Mouse (Mus musculus): ENCODE data around the gene Lin28a. TPM values are rescaled to one million over a fixed set of nuclear protein-coding genes. Genes with fewer than 3 reads are reported as not detected.

Gene Lin28a
- polyA plus RNA-seq, 1 experiment from 2014 or later, result 0.27 TPM

GRCm38 (mm10) chr4:133968150-133968921, 50.3 kb downstream of the Lin28a start, which contains the start of gene Hmgn2:
TSS of gene Hmgn2 (minus strand) at chr4:133968650.
- WGBS, result under 1% methylated on average over 42 of the region's 42 CpGs
- ATAC-seq (replicated peaks), result peak; percentile 63
- Histone ChIP-seq H3K9ac (peak within 1 kb of the TSS; percentile 92), H3K36me3 (replicated peaks) (peaks cover 19% of the 10 kb centered on the region), H3K27ac (peak within 1 kb of the TSS; percentile 99), H3K27me3 (replicated peaks) (no peaks in the 10 kb centered on the region), H3K4me1 (peaks cover 38% of the 10 kb centered on the region), H3K4me3 (peak within 1 kb of the TSS; percentile 58), H3K4me2 (peak within 1 kb of the TSS; percentile 91), H3K9me3 (no peaks in the 10 kb centered on the region)

DNA sequence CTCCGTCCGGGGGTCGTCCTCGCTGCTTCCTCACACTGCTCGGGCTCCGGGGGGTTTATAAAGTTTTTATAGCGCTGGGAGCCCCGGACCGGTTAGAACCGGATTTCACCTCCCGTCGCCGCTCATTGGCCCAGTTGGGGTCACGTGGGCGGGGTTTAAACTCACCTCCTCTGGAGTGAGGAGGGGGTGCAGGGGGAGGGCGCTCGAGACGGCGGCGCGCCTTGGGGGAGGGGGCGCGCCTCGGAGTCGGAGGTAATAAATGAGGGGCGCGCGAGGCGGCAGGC, 50.8 kb downstream of the Lin28a start:
- Histone ChIP-seq H3K4me1 (peaks cover 38% of the 10 kb centered on the region), H3K9ac (peak overlapping the region; percentile 92), H3K27me3 (replicated peaks) (no peaks in the 10 kb centered on the region), H3K9me3 (no peaks in the 10 kb centered on the region), H3K4me3 (peak overlapping the region; percentile 58), H3K36me3 (replicated peaks) (peaks cover 19% of the 10 kb centered on the region), H3K27ac (peak overlapping the region; percentile 99), H3K4me2 (peak overlapping the region; percentile 91)
- peak; percentile 90 for ATAC-seq (replicated peaks)
- under 1% methylated on average over 27 of the region's 29 CpGs for WGBS

DNA sequence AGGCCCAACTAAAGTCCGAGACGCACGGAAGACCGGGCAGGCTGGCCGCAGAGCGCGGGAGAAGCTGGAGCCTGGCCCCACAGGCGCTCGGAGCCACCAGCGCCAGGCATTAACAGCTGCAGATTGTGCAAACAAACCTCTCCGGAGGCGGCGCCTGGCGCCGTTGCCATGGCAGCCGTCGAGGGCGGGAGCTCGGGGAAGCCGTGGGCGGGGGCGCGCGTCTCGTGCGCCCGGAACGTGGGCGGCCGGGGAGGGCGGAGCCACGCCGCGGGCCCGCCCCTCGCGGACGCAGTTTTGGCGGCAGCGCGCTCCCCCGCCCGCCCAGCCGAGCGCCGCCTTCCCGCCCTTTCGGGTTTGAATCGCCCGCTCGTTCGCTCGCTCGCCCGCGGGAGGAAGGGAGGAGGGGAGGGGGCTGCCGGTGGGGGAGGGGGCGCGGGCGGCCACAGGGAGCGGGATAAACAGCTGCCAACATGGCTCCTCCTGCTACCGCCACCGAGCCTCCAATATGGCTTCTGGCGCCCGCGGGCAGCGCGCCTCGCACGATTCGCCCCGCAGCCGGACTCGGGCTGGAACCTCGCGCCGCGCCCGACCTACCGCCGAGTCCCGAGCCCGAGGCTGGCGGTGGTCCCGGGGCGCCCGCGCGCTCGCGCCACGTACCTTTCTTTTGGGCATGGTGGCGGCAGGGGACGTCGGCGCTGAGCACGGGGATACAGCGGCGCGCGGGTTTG, 51.3 kb downstream of the Lin28a start:
- ATAC-seq (replicated peaks), result peak; percentile 82
- Histone ChIP-seq H3K9ac (peak overlapping the region; percentile 92), H3K9me3 (no peaks in the 10 kb centered on the region), H3K4me1 (peaks cover 38% of the 10 kb centered on the region), H3K4me3 (peak overlapping the region; percentile 58), H3K27me3 (replicated peaks) (no peaks in the 10 kb centered on the region), H3K4me2 (peak overlapping the region; percentile 91), H3K36me3 (replicated peaks) (peaks cover 17% of the 10 kb centered on the region), H3K27ac (peak overlapping the region; percentile 99)
- WGBS, result under 1% methylated on average over 82 of the region's 101 CpGs

DNA sequence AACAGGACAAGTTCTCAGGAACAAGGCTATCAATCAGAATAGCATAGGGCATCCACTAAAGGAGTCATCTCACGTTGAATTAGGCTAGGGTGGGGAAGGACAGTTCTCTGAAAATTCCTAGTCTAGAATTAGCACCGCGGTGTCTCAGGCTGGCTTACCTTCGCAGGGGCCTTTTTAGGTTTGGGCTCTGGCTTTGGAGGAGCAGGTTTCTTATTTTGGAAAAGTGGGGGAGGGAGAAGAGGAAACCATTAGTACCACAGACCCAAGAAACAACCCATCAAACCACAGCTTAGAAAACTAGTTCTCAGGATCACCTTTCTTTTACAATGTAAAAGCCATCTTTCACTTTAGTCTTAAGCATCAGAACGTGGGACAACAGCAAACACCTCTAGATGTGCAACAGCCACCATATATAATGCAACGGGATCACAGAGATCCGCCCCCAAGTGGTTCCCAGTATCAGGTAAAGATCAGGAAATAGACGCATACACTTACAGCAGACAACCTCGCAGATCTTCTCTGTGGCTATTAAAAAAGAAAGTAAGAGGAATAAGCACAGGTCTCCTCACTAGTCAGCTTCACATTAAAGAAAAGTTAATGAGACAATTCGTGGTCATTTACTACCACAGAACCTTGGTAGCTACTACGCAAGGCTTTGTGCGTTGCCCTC, 52.2 kb downstream of the Lin28a start:
- Histone ChIP-seq H3K4me1 (peaks cover 38% of the 10 kb centered on the region), H3K4me2 (peak overlapping the region; percentile 91), H3K4me3 (peak overlapping the region; percentile 58), H3K36me3 (replicated peaks) (peaks cover 17% of the 10 kb centered on the region), H3K9me3 (no peaks in the 10 kb centered on the region), H3K27me3 (replicated peaks) (no peaks in the 10 kb centered on the region), H3K9ac (peak overlapping the region; percentile 46), H3K27ac (peak overlapping the region; percentile 99; the same call in 1 of the 2 replicates)
- ATAC-seq (replicated peaks), result no peak
- WGBS, result 40% methylated on average over 12 of the region's 12 CpGs

GRCm38 (mm10) chr4:133962566-133962965, 56.1 kb downstream of the Lin28a start:
- H3K9ac ChIP-seq, result no peak overlapping the region
- H3K4me1 ChIP-seq, result peaks cover 14% of the 10 kb centered on the region
- H3K27me3 ChIP-seq (replicated peaks), result no peaks in the 10 kb centered on the region
- no peak overlapping the region for H3K4me3 ChIP-seq
- no peak for ATAC-seq (replicated peaks)
- H3K4me2 ChIP-seq, result no peak overlapping the region
- H3K36me3 ChIP-seq (replicated peaks), result peaks cover 17% of the 10 kb centered on the region
- WGBS, result 87% methylated on average over 7 of the region's 7 CpGs
- H3K27ac ChIP-seq, result 0 out of 2 replicates have a peak overlapping the region, but pooled peaks have one; percentile 8
- no peaks in the 10 kb centered on the region for H3K9me3 ChIP-seq

DNA sequence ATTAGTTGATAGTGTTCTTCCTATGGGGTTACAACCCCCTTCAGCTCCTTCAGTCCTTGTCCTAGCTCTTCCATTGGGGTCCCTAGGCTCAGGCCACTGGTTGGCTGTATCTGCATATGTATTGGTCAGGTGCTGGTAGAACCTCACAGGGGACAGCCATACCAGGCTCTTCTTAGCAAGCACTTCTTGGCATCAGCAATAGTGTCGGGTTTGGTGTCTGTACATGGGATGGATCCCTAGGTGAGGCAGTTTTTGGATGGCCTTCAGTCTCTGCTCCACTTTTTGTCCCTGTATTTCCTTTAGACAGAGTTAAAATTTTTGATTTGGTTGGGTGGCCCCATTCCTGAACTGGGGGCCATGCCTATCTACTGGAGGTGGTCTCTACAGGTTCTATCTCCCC, 59.8 kb downstream of the Lin28a start:
- no peak overlapping the region for H3K9ac ChIP-seq
- H3K9me3 ChIP-seq, result no peaks in the 10 kb centered on the region
- H3K27me3 ChIP-seq (replicated peaks), result no peaks in the 10 kb centered on the region
- no peaks in the 10 kb centered on the region for H3K4me1 ChIP-seq
- ATAC-seq (replicated peaks), result no peak
- H3K27ac ChIP-seq, result no peak overlapping the region
- no peak overlapping the region for H3K4me3 ChIP-seq
- WGBS, result 93% methylated on average over 1 of the region's 1 CpGs
- peaks cover 6% of the 10 kb centered on the region; the same call in 1 of the 2 replicates for H3K36me3 ChIP-seq (replicated peaks)
- H3K4me2 ChIP-seq, result no peak overlapping the region

GRCm38 (mm10) chr4:133956358-133956757, 62.3 kb downstream of the Lin28a start:
- H3K4me1 ChIP-seq, result no peaks in the 10 kb centered on the region
- WGBS, result 86% methylated on average over 4 of the region's 4 CpGs

More at GRCm38 (mm10) chr4:133956358-133956757, 62.3 kb downstream of the Lin28a start:
- no peak overlapping the region for H3K9ac ChIP-seq
- no peak for ATAC-seq (replicated peaks)
- H3K27ac ChIP-seq, result no peak overlapping the region
- H3K27me3 ChIP-seq (replicated peaks), result no peaks in the 10 kb centered on the region
- no peak overlapping the region for H3K4me3 ChIP-seq
- H3K36me3 ChIP-seq (replicated peaks), result no peaks in the 10 kb centered on the region
- H3K9me3 ChIP-seq, result no peaks in the 10 kb centered on the region
- H3K4me2 ChIP-seq, result no peak overlapping the region

Other genes starting within 250 kb of the Lin28a start
- gene Rps6ka1, start 131.0 kb downstream of the Lin28a start, polyA plus RNA-seq (2015; fragmentation: Nextera tagmentation; extraction: Ambion mirVana), result 23.8 and 24.1 TPM in 2 replicates
- gene Hmgn2, start 50.2 kb downstream of the Lin28a start, polyA plus RNA-seq (2015; fragmentation: Nextera tagmentation; extraction: Ambion mirVana), result 876 and 917 TPM in 2 replicates
- 45.9 and 48.2 TPM in 2 replicates for gene Dhdds, start 17.9 kb downstream of the Lin28a start, polyA plus RNA-seq (2015; fragmentation: Nextera tagmentation; extraction: Ambion mirVana)
- not detected in 2 replicates for gene Zfp683, start 35.0 kb upstream of the Lin28a start, polyA plus RNA-seq (2015; fragmentation: Nextera tagmentation; extraction: Ambion mirVana)
- 2.4 and 4.2 TPM in 2 replicates for gene Crybg2, start 42.0 kb upstream of the Lin28a start, polyA plus RNA-seq (2015; fragmentation: Nextera tagmentation; extraction: Ambion mirVana)
- gene Cd52, start 76.2 kb upstream of the Lin28a start, polyA plus RNA-seq (2015; fragmentation: Nextera tagmentation; extraction: Ambion mirVana), result 2.1 and 2.8 TPM in 2 replicates
- gene Ubxn11, start 83.7 kb upstream of the Lin28a start, polyA plus RNA-seq (2015; fragmentation: Nextera tagmentation; extraction: Ambion mirVana), result 17.2 and 19.1 TPM in 2 replicates
- 386 and 393 TPM in 2 replicates for gene Sh3bgrl3, start 109.9 kb upstream of the Lin28a start, polyA plus RNA-seq (2015; fragmentation: Nextera tagmentation; extraction: Ambion mirVana)
- gene Cep85, start 168.3 kb upstream of the Lin28a start, polyA plus RNA-seq (2015; fragmentation: Nextera tagmentation; extraction: Ambion mirVana), result 18.7 and 19.2 TPM in 2 replicates
- gene Gm7534, start 184.2 kb upstream of the Lin28a start, polyA plus RNA-seq (2015; fragmentation: Nextera tagmentation; extraction: Ambion mirVana), result not detected in 2 replicates
- gene Catsper4, start 208.5 kb upstream of the Lin28a start, polyA plus RNA-seq (2015; fragmentation: Nextera tagmentation; extraction: Ambion mirVana), result not detected in 2 replicates
- gene Cnksr1, start 219.6 kb upstream of the Lin28a start, polyA plus RNA-seq (2015; fragmentation: Nextera tagmentation; extraction: Ambion mirVana), result 0.42 TPM in 1 of 2 replicates, not detected in the other
- gene E130218I03Rik, start 224.8 kb upstream of the Lin28a start, polyA plus RNA-seq (2015; fragmentation: Nextera tagmentation; extraction: Ambion mirVana), result 0.19 and 0.30 TPM in 2 replicates
- gene Zfp593, start 226.8 kb upstream of the Lin28a start, polyA plus RNA-seq (2015; fragmentation: Nextera tagmentation; extraction: Ambion mirVana), result 13.0 and 15.3 TPM in 2 replicates
- gene Gm30191, start 228.1 kb upstream of the Lin28a start, polyA plus RNA-seq (2015; fragmentation: Nextera tagmentation; extraction: Ambion mirVana), result not detected in 2 replicates
- gene Grrp1, start 235.3 kb upstream of the Lin28a start, polyA plus RNA-seq (2015; fragmentation: Nextera tagmentation; extraction: Ambion mirVana), result 13.6 and 14.4 TPM in 2 replicates

Data from midbrain, embryonic 15.5 days (tissue).